Mouse (Mus musculus) megakaryocyte progenitor cell, adult 5-6 weeks (primary cell): Measurements from ENCODE around the gene Btnl6. TPM values are rescaled to one million over a fixed set of nuclear protein-coding genes. Genes with fewer than 3 reads are reported as not detected.
"Not testable (repeated sequence)": the region's sequence is repeated elsewhere in the genome, so short reads cannot be mapped to it uniquely, and the experiment has no call there.

Experiments used
- ATAC-seq: replicated peaks from 2 replicates; pipeline ENCODE4 v1.8.0; 2016; ENCODE audit warnings: mild to moderate bottlenecking, moderate TSS enrichment, inconsistent platforms; ENCODE audit not compliant: poor library complexity
- total RNA-seq, 2 experiments: library from RNA; stranded (forward) in 1 of 2; stranded (reverse) in 1 of 2; fragments of 157-497, 149-512 nt in 1 of 2; fragments of 200-1000 nt in 1 of 2; gene quantifications; 2 replicates each; pipeline versions ENCODE4 v1.2.3 to v1.2.4; 2015 to 2017

Gene Btnl6
- total RNA-seq, 2 experiments from 2014 or later = not detected

- ATAC-seq = no peak
These were observed 9.6 kb downstream of the Btnl6 start for GRCm38 (mm10) chr17:34507591-34507990.

- ATAC-seq = not testable (repeated sequence)
These were observed 19.4 kb downstream of the Btnl6 start for GRCm38 (mm10) chr17:34497726-34498125.

- not testable (repeated sequence) for ATAC-seq
These were observed 19.8 kb downstream of the Btnl6 start for GRCm38 (mm10) chr17:34497319-34497718.

- ATAC-seq = no peak
These were observed 20.6 kb downstream of the Btnl6 start for GRCm38 (mm10) chr17:34496539-34496938.

GRCm38 (mm10) chr17:34495156-34495555 is 22.0 kb downstream of the Btnl6 start:
- ATAC-seq = not testable (repeated sequence)

- no peak for ATAC-seq
These were observed 24.4 kb downstream of the Btnl6 start for GRCm38 (mm10) chr17:34492796-34493195.

GRCm38 (mm10) chr17:34477238-34478013 is 39.7 kb downstream of the Btnl6 start, which contains the start of gene Btnl4:
Gene Btnl4 (minus strand): TSS chr17:34477318.
- not testable (repeated sequence) for ATAC-seq

- no peak for ATAC-seq
These were observed 40.7 kb downstream of the Btnl6 start for GRCm38 (mm10) chr17:34476427-34476826.

GRCm38 (mm10) chr17:34475060-34475459 is 42.1 kb downstream of the Btnl6 start:
- ATAC-seq = no peak

- ATAC-seq = no peak
These were observed 46.7 kb downstream of the Btnl6 start for GRCm38 (mm10) chr17:34470491-34470890.

GRCm38 (mm10) chr17:34465906-34466305 is 51.2 kb downstream of the Btnl6 start:
- not testable (repeated sequence) for ATAC-seq

- peak; percentile 49 for ATAC-seq
These were observed 57.9 kb downstream of the Btnl6 start for GRCm38 (mm10) chr17:34459255-34459654.

Other genes starting within 250 kb of the Btnl6 start
- 30.1 and 37.9 TPM in 2 replicates for gene H2-Aa, start 229.5 kb downstream of the Btnl6 start, total RNA-seq (2015)
- gene H2-Aa, start 229.5 kb downstream of the Btnl6 start, total RNA-seq (2017) = 10.3 and 24.6 TPM in 2 replicates
- gene H2-Eb1, start 211.5 kb downstream of the Btnl6 start, total RNA-seq (2015) = 5.0 and 5.6 TPM in 2 replicates
- gene H2-Eb1, start 211.5 kb downstream of the Btnl6 start, total RNA-seq (2017) = 11.2 and 17.2 TPM in 2 replicates
- gene H2-Eb2, start 191.7 kb downstream of the Btnl6 start, total RNA-seq (2015) = 0.02 TPM in 1 of 2 replicates, not detected in the other
- not detected in 2 replicates for gene H2-Eb2, start 191.7 kb downstream of the Btnl6 start, total RNA-seq (2017)
- gene Btnl2, start 162.5 kb downstream of the Btnl6 start, total RNA-seq (2015) = not detected in 2 replicates
- gene Btnl2, start 162.5 kb downstream of the Btnl6 start, total RNA-seq (2017) = not detected in 2 replicates
- gene Btnl1, start 140.2 kb downstream of the Btnl6 start, total RNA-seq (2015) = not detected in 2 replicates
- not detected in 2 replicates for gene Btnl1, start 140.2 kb downstream of the Btnl6 start, total RNA-seq (2017)
- gene BC051142, start 118.5 kb downstream of the Btnl6 start, total RNA-seq (2015) = 1.7 and 4.5 TPM in 2 replicates
- gene BC051142, start 118.5 kb downstream of the Btnl6 start, total RNA-seq (2017) = 1.0 and 2.4 TPM in 2 replicates
- not detected in 2 replicates for gene Btnl4, start 40.0 kb downstream of the Btnl6 start, total RNA-seq (2015)
- not detected in 2 replicates for gene Btnl4, start 40.0 kb downstream of the Btnl6 start, total RNA-seq (2017)
- 0.17 and 0.39 TPM in 2 replicates for gene Notch4, start 46.9 kb upstream of the Btnl6 start, total RNA-seq (2015)
- under 0.01 and 0.14 TPM in 2 replicates for gene Notch4, start 46.9 kb upstream of the Btnl6 start, total RNA-seq (2017)
- 63.4 and 69.0 TPM in 2 replicates for gene Gpsm3, start 72.5 kb upstream of the Btnl6 start, total RNA-seq (2015)
- 14.5 and 20.2 TPM in 2 replicates for gene Gpsm3, start 72.5 kb upstream of the Btnl6 start, total RNA-seq (2017)
- 17.0 and 20.6 TPM in 2 replicates for gene Pbx2, start 73.9 kb upstream of the Btnl6 start, total RNA-seq (2015)
- 24.9 and 26.7 TPM in 2 replicates for gene Pbx2, start 73.9 kb upstream of the Btnl6 start, total RNA-seq (2017)
- 1.5 and 2.6 TPM in 2 replicates for gene Ager, start 80.5 kb upstream of the Btnl6 start, total RNA-seq (2015)
- 0.24 and 3.0 TPM in 2 replicates for gene Ager, start 80.5 kb upstream of the Btnl6 start, total RNA-seq (2017)
- gene Rnf5, start 86.3 kb upstream of the Btnl6 start, total RNA-seq (2015) = 50.6 and 51.6 TPM in 2 replicates
- gene Rnf5, start 86.3 kb upstream of the Btnl6 start, total RNA-seq (2017) = 17.7 and 18.5 TPM in 2 replicates
- 25.7 and 33.6 TPM in 2 replicates for gene Agpat1, start 86.9 kb upstream of the Btnl6 start, total RNA-seq (2015)
- gene Agpat1, start 86.9 kb upstream of the Btnl6 start, total RNA-seq (2017) = 20.2 and 24.9 TPM in 2 replicates
- gene Egfl8, start 98.6 kb upstream of the Btnl6 start, total RNA-seq (2015) = 0.47 and 1.1 TPM in 2 replicates
- gene Egfl8, start 98.6 kb upstream of the Btnl6 start, total RNA-seq (2017) = 0.92 and 2.2 TPM in 2 replicates
- 26.5 and 33.5 TPM in 2 replicates for gene Ppt2, start 111.2 kb upstream of the Btnl6 start, total RNA-seq (2015)
- gene Ppt2, start 111.2 kb upstream of the Btnl6 start, total RNA-seq (2017) = 15.3 and 19.7 TPM in 2 replicates
- gene Prrt1, start 112.2 kb upstream of the Btnl6 start, total RNA-seq (2015) = 0.17 and 0.34 TPM in 2 replicates
- not detected in 2 replicates for gene Prrt1, start 112.2 kb upstream of the Btnl6 start, total RNA-seq (2017)
- 3.8 and 4.1 TPM in 2 replicates for gene Fkbpl, start 127.4 kb upstream of the Btnl6 start, total RNA-seq (2015)
- 17.7 and 40.0 TPM in 2 replicates for gene Fkbpl, start 127.4 kb upstream of the Btnl6 start, total RNA-seq (2017)
- 25.5 and 27.8 TPM in 2 replicates for gene Atf6b, start 129.8 kb upstream of the Btnl6 start, total RNA-seq (2015)
- 24.3 and 30.2 TPM in 2 replicates for gene Atf6b, start 129.8 kb upstream of the Btnl6 start, total RNA-seq (2017)
- gene Tnxb, start 153.2 kb upstream of the Btnl6 start, total RNA-seq (2015) = not detected in 2 replicates
- not detected in 2 replicates for gene Tnxb, start 153.2 kb upstream of the Btnl6 start, total RNA-seq (2017)
- gene C4b, start 226.5 kb upstream of the Btnl6 start, total RNA-seq (2015) = 0.12 and 0.27 TPM in 2 replicates
- 0.03 and 0.12 TPM in 2 replicates for gene C4b, start 226.5 kb upstream of the Btnl6 start, total RNA-seq (2017)